In the genomic region with DNA sequence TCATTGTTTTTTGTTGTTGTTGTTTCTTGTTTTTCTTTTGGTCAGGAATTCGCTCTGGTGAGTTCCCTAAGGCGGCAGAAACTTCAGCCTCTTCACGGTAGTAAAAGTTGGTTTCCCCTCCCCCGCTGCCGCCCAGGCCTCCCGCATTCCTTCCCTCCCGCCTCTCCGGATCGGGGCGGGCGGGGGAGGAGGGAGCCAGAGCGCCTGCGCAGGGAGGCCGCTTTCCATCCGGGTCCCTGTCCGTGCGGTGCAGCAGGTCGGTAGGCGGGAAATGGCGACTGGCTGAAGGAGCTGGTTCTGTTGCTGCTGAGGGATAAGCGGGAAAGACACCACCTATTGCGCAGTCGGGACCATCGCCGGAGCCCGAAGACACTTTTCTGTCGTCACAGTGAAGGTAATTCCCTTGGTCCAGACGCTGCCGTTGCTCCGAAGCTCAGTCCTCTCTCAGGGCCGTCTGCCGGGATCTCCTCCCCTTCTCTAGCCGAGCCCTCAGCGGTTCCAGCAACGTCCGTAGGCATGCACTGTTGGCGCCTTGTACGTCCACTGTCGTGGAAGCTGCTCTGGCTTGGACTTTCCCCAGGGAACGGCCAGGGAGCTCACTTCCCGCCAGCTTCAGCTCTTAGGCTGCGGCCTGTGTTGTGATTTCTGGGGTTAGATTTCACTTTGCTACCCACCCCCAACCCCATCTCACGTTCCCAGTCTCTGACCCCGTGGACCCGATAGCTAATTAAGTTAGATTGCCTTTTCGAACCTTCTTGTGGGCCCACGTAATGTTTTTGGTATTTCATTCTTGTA, we compare ENCODE assay signal across 8 mouse cellular contexts. TPM values are rescaled to one million over a fixed set of nuclear protein-coding genes. Genes with fewer than 3 reads are reported as not detected.
DNase-seq lines count a peak whose midpoint lies in the region; ATAC-seq and TF ChIP-seq lines count a peak whose summit lies in the region.

No protein-coding gene starts in this region.

- H3K9me3 ChIP-seq in forebrain, embryonic 11.5 days (ENCODE audit: control insufficient read depth, low read length): no peaks in the 10 kb centered on the region
- no peaks in the 10 kb centered on the region for H3K9me3 ChIP-seq in heart, postnatal 0 days (replicated peaks; ENCODE audit: control insufficient read depth, low read length)
- no peaks in the 10 kb centered on the region for H3K9me3 ChIP-seq in liver, embryonic 16.5 days (replicated peaks; ENCODE audit: control insufficient read depth, low read length)
- H3K9me3 ChIP-seq in neural tube, embryonic 13.5 days: no peaks in the 10 kb centered on the region

- H3K4me2 ChIP-seq in forebrain, embryonic 11.5 days (ENCODE audit: low read depth, low read length, severe bottlenecking): peak overlapping the region; percentile 68
- peak overlapping the region; percentile 88 for H3K4me2 ChIP-seq in heart, postnatal 0 days (ENCODE audit: low read depth, low read length)
- H3K4me2 ChIP-seq in liver, embryonic 16.5 days (ENCODE audit: low read depth, low read length): peak overlapping the region; percentile 88
- H3K4me2 ChIP-seq in neural tube, embryonic 13.5 days: peak overlapping the region; percentile 76

- H3K36me3 ChIP-seq in forebrain, embryonic 11.5 days (ENCODE audit: control insufficient read depth, insufficient read depth, low read length): no peaks in the 10 kb centered on the region; the same call in 1 of the 2 replicates
- 0 out of 2 replicates have a peak, but pooled peaks cover 6% of the 10 kb centered on the region for H3K36me3 ChIP-seq in heart, postnatal 0 days (replicated peaks; ENCODE audit: control insufficient read depth, insufficient read depth, low read length)
- H3K36me3 ChIP-seq in liver, embryonic 16.5 days (ENCODE audit: control insufficient read depth, insufficient read depth): no peaks in the 10 kb centered on the region
- H3K36me3 ChIP-seq in neural tube, embryonic 13.5 days: 0 out of 2 replicates have a peak, but pooled peaks cover 5% of the 10 kb centered on the region
- no peaks in the 10 kb centered on the region; the same call in none of the 2 replicates for H3K36me3 ChIP-seq in testis, adult 2 months (ENCODE audit: control insufficient read depth, insufficient read depth, low read length)

- no peaks in the 10 kb centered on the region for H3K27me3 ChIP-seq in forebrain, embryonic 11.5 days (ENCODE audit: control insufficient read depth, insufficient read depth, low read length)
- no peaks in the 10 kb centered on the region for H3K27me3 ChIP-seq in heart, postnatal 0 days (ENCODE audit: control insufficient read depth, insufficient read depth, low read length)
- no peaks in the 10 kb centered on the region for H3K27me3 ChIP-seq in liver, embryonic 16.5 days (ENCODE audit: control insufficient read depth, insufficient read depth, low read depth, low read length)
- no peaks in the 10 kb centered on the region for H3K27me3 ChIP-seq in neural tube, embryonic 13.5 days
- no peaks in the 10 kb centered on the region for H3K27me3 ChIP-seq in testis, adult 2 months (ENCODE audit: control insufficient read depth, insufficient read depth, low read length)

- no peak for TF ChIP-seq CTCF in heart, postnatal 0 days (IDR thresholded peaks at IDR 0.05; ENCODE audit: low read depth)
- TF ChIP-seq CTCF in testis, adult 2 months (IDR thresholded peaks at IDR 0.05; ENCODE audit: control insufficient read depth, insufficient read depth, insufficient replicate concordance, low read depth, low read length): no peak

- peak; percentile 92 for ATAC-seq in forebrain, embryonic 11.5 days (replicated peaks; ENCODE audit: low FRiP score)
- ATAC-seq in heart, postnatal 0 days (ENCODE audit: insufficient read depth, low read depth): peak; percentile 92
- ATAC-seq in liver, embryonic 16.5 days (ENCODE audit: low read depth): peak; percentile 92
- peak; percentile 96 for ATAC-seq in neural tube, embryonic 13.5 days (ENCODE audit: low read depth)

- under 1% methylated on average over 42 of the region's 47 CpGs for WGBS in forebrain, embryonic 11.5 days
- under 1% methylated on average over 45 of the region's 47 CpGs for WGBS in heart, postnatal 0 days
- WGBS in liver, embryonic 16.5 days (ENCODE audit: insufficient replicate concordance): under 1% methylated on average over 43 of the region's 47 CpGs
- WGBS in neural tube, embryonic 13.5 days: under 1% methylated on average over 43 of the region's 47 CpGs

- peak; percentile 83 for TF ChIP-seq EP300 in heart, postnatal 0 days (IDR thresholded peaks at IDR 0.05; ENCODE audit: low read depth)

- H3K4me1 ChIP-seq in forebrain, embryonic 11.5 days (replicated peaks; ENCODE audit: control insufficient read depth, insufficient read depth, low read length): peaks cover 5% of the 10 kb centered on the region; the same call in 1 of the 2 replicates
- H3K4me1 ChIP-seq in heart, postnatal 0 days (ENCODE audit: control insufficient read depth, insufficient read depth): peaks cover 16% of the 10 kb centered on the region; the same call in 1 of the 2 replicates
- peaks cover 13% of the 10 kb centered on the region for H3K4me1 ChIP-seq in liver, embryonic 16.5 days (ENCODE audit: control insufficient read depth, low read depth, low read length)
- H3K4me1 ChIP-seq in neural tube, embryonic 13.5 days (replicated peaks): peaks cover 25% of the 10 kb centered on the region
- peaks cover 3% of the 10 kb centered on the region for H3K4me1 ChIP-seq in testis, adult 2 months (ENCODE audit: control insufficient read depth, insufficient read depth, low read length)

- H3K9ac ChIP-seq in forebrain, embryonic 11.5 days (ENCODE audit: low read length): peak overlapping the region; percentile 92
- H3K9ac ChIP-seq in heart, postnatal 0 days (replicated peaks; ENCODE audit: low read depth, low read length): peak overlapping the region; percentile 93
- H3K9ac ChIP-seq in liver, embryonic 16.5 days (ENCODE audit: low read depth, low read length): peak overlapping the region; percentile 87
- H3K9ac ChIP-seq in neural tube, embryonic 13.5 days: peak overlapping the region; percentile 97

- peak overlapping the region; percentile 78 for H3K4me3 ChIP-seq in forebrain, embryonic 11.5 days (ENCODE audit: low read depth, low read length)
- peak overlapping the region; percentile 97 for H3K4me3 ChIP-seq in heart, postnatal 0 days (ENCODE audit: low read depth, low read length)
- peak overlapping the region; percentile 84 for H3K4me3 ChIP-seq in liver, embryonic 16.5 days (ENCODE audit: low read depth, low read length)
- peak overlapping the region; percentile 96 for H3K4me3 ChIP-seq in neural tube, embryonic 13.5 days
- peak overlapping the region; percentile 98 for H3K4me3 ChIP-seq in testis, adult 2 months (ENCODE audit: control insufficient read depth, low read depth, low read length)

- peak; percentile 88 for TF ChIP-seq POLR2A in testis, adult 2 months (IDR thresholded peaks at IDR 0.05; ENCODE audit: control insufficient read depth, low read depth, low read length)

- peak; percentile 90 to 94 for DNase-seq in CD8-positive naive resting alpha-beta T cell, adult 2 months (ENCODE audit: low read depth in 2 of 2, low spot score in 2 of 2)
- DNase-seq in c-Kit-positive CD71-negative TER-119-negative erythroid progenitor cells, embryonic 14.5 days (ENCODE audit: low read depth): peak; percentile 89
- DNase-seq in forebrain, embryonic 11.5 days (ENCODE audit: low spot score): peak; percentile 98
- peak; percentile 93 for DNase-seq in heart, postnatal 0 days (ENCODE audit: low spot score)
- DNase-seq in kidney, postnatal 4 days: peak; percentile 97 to 98

- H3K27ac ChIP-seq in forebrain, embryonic 11.5 days (ENCODE audit: low read depth, low read length): peak overlapping the region; percentile 92
- peak overlapping the region; percentile 99 for H3K27ac ChIP-seq in heart, postnatal 0 days (ENCODE audit: low read depth)
- H3K27ac ChIP-seq in liver, embryonic 16.5 days (ENCODE audit: low read length): peak overlapping the region; percentile 93
- peak overlapping the region; percentile 90 for H3K27ac ChIP-seq in neural tube, embryonic 13.5 days (replicated peaks)
- peak overlapping the region; percentile 100 for H3K27ac ChIP-seq in testis, adult 2 months (ENCODE audit: control insufficient read depth, insufficient read depth, low read depth, low read length)

RNA-seq across cellular contexts. Expression of a gene that starts 0.5 kb away (rescaled TPM):
- polyA plus RNA-seq in forebrain, embryonic 11.5 days (2014; fragmentation: Nextera tagmentation; extraction: Ambion mirVana): 0.33 TPM in 2 replicates
- total RNA-seq in heart, postnatal 0 days (2014; rRNA removed; ENCODE audit: low replicate concordance): 0.08 and 0.35 TPM in 2 replicates
- polyA plus RNA-seq in heart, postnatal 0 days (2015; fragmentation: Nextera tagmentation; extraction: Ambion mirVana): 0.10 TPM in 2 replicates
- polyA plus RNA-seq in liver, embryonic 16.5 days (2015; fragmentation: Nextera tagmentation; extraction: Ambion mirVana): 0.05 TPM in 1 of 2 replicates, not detected in the other
- 0.53 and 0.85 TPM in 2 replicates for polyA plus RNA-seq in neural tube, embryonic 13.5 days (2015; fragmentation: Nextera tagmentation; extraction: Ambion mirVana)
- 5.4 and 5.6 TPM in 2 replicates for polyA plus RNA-seq in testis, adult 2 months (2012; rRNA removed)

RNA-seq across cellular contexts. Expression of a gene that starts 0.6 kb away (rescaled TPM):
- polyA plus RNA-seq in forebrain, embryonic 11.5 days (2014; fragmentation: Nextera tagmentation; extraction: Ambion mirVana): 61.6 and 71.5 TPM in 2 replicates
- total RNA-seq in heart, postnatal 0 days (2014; rRNA removed; ENCODE audit: low replicate concordance): 21.3 and 29.4 TPM in 2 replicates
- 21.4 and 23.4 TPM in 2 replicates for polyA plus RNA-seq in heart, postnatal 0 days (2015; fragmentation: Nextera tagmentation; extraction: Ambion mirVana)
- polyA plus RNA-seq in liver, embryonic 16.5 days (2015; fragmentation: Nextera tagmentation; extraction: Ambion mirVana): 15.9 and 16.9 TPM in 2 replicates
- polyA plus RNA-seq in neural tube, embryonic 13.5 days (2015; fragmentation: Nextera tagmentation; extraction: Ambion mirVana): 30.9 and 35.2 TPM in 2 replicates
- polyA plus RNA-seq in testis, adult 2 months (2012; rRNA removed): 11.2 and 14.1 TPM in 2 replicates

Comparison
In these comparisons a context has a peak if more than half of its experiments do, and no peak if none do; other contexts are left out.
1. Peak in every context shown above with its lines: DNase-seq, ATAC-seq, H3K4me3 ChIP-seq and H3K27ac ChIP-seq.